Mouse (Mus musculus) bone marrow macrophage, adult 2 months (primary cell): Measurements from ENCODE around the gene Vmn2r60. TPM values are rescaled to one million over a fixed set of nuclear protein-coding genes. Genes with fewer than 3 reads are reported as not detected.
"Not testable (repeated sequence)": the region's sequence is repeated elsewhere in the genome, so short reads cannot be mapped to it uniquely, and the experiment has no call there.

Source experiments
- H3K27ac ChIP-seq: 2 replicates; pipeline ENCODE4 v1.5.1; 2012; ENCODE audit warnings: low read depth, low read length; ENCODE audit not compliant: insufficient read depth
- H3K4me1 ChIP-seq: 2 replicates; pipeline ENCODE4 v1.6.1; 2012; ENCODE audit warnings: low read length; ENCODE audit not compliant: control insufficient read depth, insufficient read depth
- H3K4me3 ChIP-seq: 2 replicates; pipeline ENCODE4 v1.5.1; 2012; ENCODE audit warnings: mild to moderate bottlenecking, low read length, moderate library complexity; ENCODE audit not compliant: insufficient read depth
- CTCF ChIP-seq: IDR thresholded peaks from 2 replicates; pipeline ENCODE4 v1.5.1; 2012; ENCODE audit warnings: low read depth, mild to moderate bottlenecking, low read length, moderate library complexity
- POLR2A ChIP-seq: IDR thresholded peaks from 2 replicates; pipeline ENCODE4 v1.6.1; 2012; ENCODE audit warnings: mild to moderate bottlenecking, low read depth, low read length, borderline replicate concordance
- polyA plus RNA-seq: library from polyadenylated mRNA; stranded (reverse); fragments of >200 nt; gene quantifications from 2 replicates; pipeline ENCODE4 v1.2.4, GENCODE M21; 2012; ENCODE audit not compliant: missing spikeins, insufficient read depth, insufficient read length

Gene Vmn2r60
- 0.05 and 0.19 TPM in 2 replicates for polyA plus RNA-seq

- no peaks in the 10 kb centered on the region for H3K4me1 ChIP-seq
- H3K27ac ChIP-seq: no peak within 1 kb of the TSS
- TF ChIP-seq CTCF (no peak), POLR2A (no peak)
- H3K4me3 ChIP-seq: no peak within 1 kb of the TSS
Measured at GRCm38 (mm10) chr7:42107470-42107869, at the start of gene Vmn2r60. TSS of gene Vmn2r60 (plus strand) at chr7:42107770.

- TF ChIP-seq CTCF (no peak), POLR2A (no peak)
- Histone ChIP-seq H3K4me1 (no peaks in the 10 kb centered on the region), H3K4me3 (no peak within 1 kb of the TSS), H3K27ac (no peak within 1 kb of the TSS)
Measured at GRCm38 (mm10) chr7:42058923-42059322, 48.6 kb upstream of the Vmn2r60 start, which contains the start of gene Vmn2r59. TSS of gene Vmn2r59 (minus strand) at chr7:42059023.

- not testable (repeated sequence) for H3K27ac ChIP-seq, H3K4me3 ChIP-seq, H3K4me1 ChIP-seq
Measured at GRCm38 (mm10) chr7:42107061-42107460, 509 bp upstream of the Vmn2r60 start.

Other genes with a start within 250 kb of the Vmn2r60 start
- gene Vmn2r58, start 235.1 kb upstream of the Vmn2r60 start, polyA plus RNA-seq: not detected in 2 replicates
- gene Vmn2r59, start 48.7 kb upstream of the Vmn2r60 start, polyA plus RNA-seq: 0.09 and 0.15 TPM in 2 replicates
- not detected in 2 replicates for gene Vmn2r61, start 152.3 kb downstream of the Vmn2r60 start, polyA plus RNA-seq